Mouse (Mus musculus) liver, postnatal 0 days (tissue): ENCODE data around the gene Armh4. TPM values are rescaled to one million over a fixed set of nuclear protein-coding genes. Genes with fewer than 3 reads are reported as not detected.

Experiments used
- ATAC-seq: fragments of 200-750 bp; cut with Nextera tagmentation; 2 replicates; pipeline ENCODE4 v1.8.0; 2017; ENCODE audit warnings: mild to moderate bottlenecking, moderate library complexity
- DNase-seq: peaks from one replicate; pipeline ENCODE4 v3.0.0-alpha.2; 2016
- H3K27ac ChIP-seq: fragments of 300-500 bp; sonication (generic); 2 replicates; pipeline ENCODE4 v1.5.1; 2014; ENCODE audit warnings: antibody characterized with exemption, moderate library complexity, mild to moderate bottlenecking, low read depth
- H3K27me3 ChIP-seq: fragments of 300-500 bp; sonication (generic); 2 replicates; pipeline ENCODE4 v1.6.1; 2014; ENCODE audit warnings: low read length, control low read depth, mixed read lengths; ENCODE audit not compliant: insufficient read depth
- H3K36me3 ChIP-seq: fragments of 300-500 bp; sonication (generic); replicated peaks from 2 replicates; pipeline ENCODE4 v1.6.1; 2014; ENCODE audit warnings: mild to moderate bottlenecking, control low read depth, low read length, moderate library complexity, mixed read lengths; ENCODE audit not compliant: insufficient read depth
- H3K4me1 ChIP-seq: fragments of 300-500 bp; sonication (generic); 2 replicates; pipeline ENCODE4 v1.6.1; 2014; ENCODE audit warnings: antibody characterized with exemption, mild to moderate bottlenecking, control low read depth; ENCODE audit not compliant: insufficient read depth
- H3K4me2 ChIP-seq: fragments of 300-500 bp; sonication (generic); 2 replicates; pipeline ENCODE4 v1.6.1; 2014; ENCODE audit warnings: low read depth, mild to moderate bottlenecking, low read length, moderate library complexity, mixed read lengths
- H3K4me3 ChIP-seq: fragments of 300-500 bp; sonication (generic); 2 replicates; pipeline ENCODE4 v1.5.1; 2014; ENCODE audit warnings: low read depth, low read length
- H3K9ac ChIP-seq: fragments of 300-500 bp; sonication (generic); replicated peaks from 2 replicates; pipeline ENCODE4 v1.6.1; 2014; ENCODE audit warnings: mild to moderate bottlenecking, moderate library complexity
- H3K9me3 ChIP-seq: fragments of 300-500 bp; sonication (generic); 2 replicates; pipeline ENCODE4 v1.6.1; 2016; ENCODE audit warnings: mild to moderate bottlenecking, control low read depth, low read length, mixed read lengths
- CTCF ChIP-seq: sonication (generic); IDR thresholded peaks from 2 replicates; pipeline ENCODE4 v1.5.1; 2016; ENCODE audit warnings: antibody characterized with exemption, low read depth
- EP300 ChIP-seq: IDR thresholded peaks from 2 replicates; pipeline ENCODE4 v1.6.1; 2016; ENCODE audit warnings: antibody characterized with exemption, low read depth, mild to moderate bottlenecking
- WGBS: fragments of 180-500 bp; shearing (Covaris S2); extraction: QIAGEN DNeasy Blood & Tissue Kit; methylation state at CpG from one replicate; pipeline ENCODE4 v1.1.7; 2014; ENCODE audit not compliant: insufficient replicate concordance; 5-methylcytosine and 5-hydroxymethylcytosine counted together
- polyA plus RNA-seq: library from polyadenylated mRNA; unstranded; fragments of >200 nt; fragmentation: Nextera tagmentation; extraction: Ambion mirVana; gene quantifications from 2 replicates; pipeline ENCODE4 v1.2.1, GENCODE M21; 2015

Armh4 gene
- polyA plus RNA-seq, 1 experiment from 2014 or later: 0.18 TPM

DNA sequence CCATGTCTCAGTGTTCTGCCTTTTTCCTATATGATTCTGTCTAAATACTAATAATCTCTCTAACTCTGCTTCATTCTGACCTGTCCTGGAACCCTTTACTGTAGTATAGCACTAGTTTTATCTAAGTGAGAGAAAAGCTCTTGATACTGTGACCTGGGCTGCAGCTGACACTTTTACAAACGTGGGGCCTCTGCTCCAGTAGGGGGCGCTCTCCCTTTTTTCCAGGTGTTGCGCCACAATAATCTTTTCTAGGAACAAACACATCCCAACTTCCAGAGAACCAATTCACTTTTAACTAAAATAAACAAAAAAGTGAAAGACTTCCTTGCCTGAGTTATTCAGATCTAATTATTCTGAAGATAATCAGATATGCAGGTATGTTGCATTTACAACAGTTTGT lies 72.2 kb downstream of the Armh4 start:
- no peaks in the 10 kb centered on the region for H3K36me3 ChIP-seq
- ATAC-seq: no peak
- H3K4me3 ChIP-seq: no peak overlapping the region
- H3K4me2 ChIP-seq: no peak overlapping the region
- WGBS: 32% methylated on average over 3 of the region's 3 CpGs
- TF ChIP-seq EP300 (no peak), CTCF (peak; percentile 23; the same call in 1 of the 2 replicates)
- H3K4me1 ChIP-seq: no peaks in the 10 kb centered on the region
- no peak overlapping the region for H3K27ac ChIP-seq
- DNase-seq: no peak
- no peak overlapping the region for H3K9ac ChIP-seq
- H3K9me3 ChIP-seq: no peaks in the 10 kb centered on the region
- H3K27me3 ChIP-seq: no peaks in the 10 kb centered on the region

DNA sequence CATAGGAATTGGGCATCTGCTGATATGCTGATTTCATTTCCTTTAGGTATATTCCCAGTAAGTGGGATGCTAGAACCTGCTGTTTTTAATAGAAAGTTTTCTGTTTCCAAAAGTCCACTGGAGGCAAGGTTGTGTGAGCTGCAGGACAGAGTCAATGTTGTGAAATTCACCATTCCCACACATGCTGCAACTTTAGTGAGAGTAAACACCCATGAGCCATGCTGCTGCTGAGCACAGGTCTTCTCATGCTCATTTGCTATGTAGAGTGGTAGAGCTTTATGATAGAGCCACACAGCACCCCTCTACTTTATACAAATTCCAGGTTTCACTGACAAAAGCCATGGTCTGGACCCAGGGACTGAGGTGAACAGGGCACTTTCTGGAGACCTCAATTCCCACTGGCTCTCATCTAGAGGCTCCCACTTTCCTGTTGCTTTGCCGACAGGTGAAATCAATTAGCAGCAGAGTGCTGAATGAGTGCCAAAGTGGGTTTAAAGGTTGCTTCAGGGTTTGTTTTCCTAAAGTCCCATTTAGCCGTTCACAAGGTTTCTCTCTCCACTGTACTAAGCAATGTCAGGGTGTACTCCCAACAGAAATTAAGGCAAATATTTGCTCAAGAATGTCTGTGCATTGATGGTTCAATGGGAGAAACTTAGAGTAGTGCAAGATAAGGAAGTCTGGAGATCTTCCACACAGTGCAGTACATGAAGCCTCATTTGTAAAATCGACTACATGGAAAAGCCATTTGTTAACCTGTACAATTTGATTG lies 79.6 kb downstream of the Armh4 start:
- Histone ChIP-seq H3K4me1 (no peaks in the 10 kb centered on the region), H3K9ac (no peak overlapping the region), H3K27me3 (no peaks in the 10 kb centered on the region), H3K36me3 (no peaks in the 10 kb centered on the region), H3K9me3 (no peaks in the 10 kb centered on the region), H3K4me3 (no peak overlapping the region), H3K27ac (peak overlapping the region; percentile 83), H3K4me2 (peak overlapping the region; percentile 33)
- ATAC-seq (peak; percentile 98), DNase-seq (peak; percentile 49)
- TF ChIP-seq EP300 (no peak), CTCF (no peak)
- WGBS: 54% methylated on average over 3 of the region's 3 CpGs

DNA sequence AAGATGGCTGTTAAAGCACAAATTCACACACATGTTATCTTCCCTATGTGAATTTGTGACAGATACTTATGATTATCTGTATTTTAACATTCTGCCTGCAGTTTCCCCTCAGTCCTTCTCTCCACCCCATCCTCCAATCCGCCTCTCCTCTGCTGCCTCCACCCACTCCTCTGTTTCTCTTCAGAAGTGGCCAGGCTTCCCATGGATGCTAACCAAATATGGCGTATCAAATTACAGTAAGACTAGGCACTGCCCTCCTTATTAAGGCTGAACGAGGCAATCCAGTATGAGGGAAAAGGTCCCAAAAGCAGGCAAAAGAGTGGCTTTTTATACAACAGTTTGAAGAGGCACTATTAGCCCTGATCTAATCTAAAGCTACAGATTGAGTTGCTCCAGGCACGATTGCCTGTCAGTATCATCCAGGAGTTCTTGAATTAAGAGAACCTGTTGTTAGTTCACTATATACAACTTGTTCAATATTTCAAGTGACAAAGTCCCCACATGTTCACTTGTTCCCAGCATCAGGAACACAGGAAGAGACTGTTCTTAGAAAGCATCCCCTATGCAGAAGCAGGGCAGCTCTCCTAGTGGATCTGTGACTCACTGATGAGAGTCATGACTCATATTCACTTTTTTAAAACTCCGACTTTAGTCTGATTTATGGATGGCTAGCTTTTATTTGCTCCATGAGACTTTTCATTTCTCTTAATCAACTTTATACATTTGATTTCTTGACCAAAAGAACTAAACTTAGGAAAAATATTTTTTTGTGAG lies 103.5 kb downstream of the Armh4 start:
- TF ChIP-seq CTCF (no peak), EP300 (no peak)
- Histone ChIP-seq H3K36me3 (no peaks in the 10 kb centered on the region), H3K4me1 (0 out of 2 replicates have a peak, but pooled peaks cover 2% of the 10 kb centered on the region), H3K27ac (no peak overlapping the region), H3K4me3 (no peak overlapping the region), H3K4me2 (no peak overlapping the region), H3K9me3 (no peaks in the 10 kb centered on the region), H3K9ac (no peak overlapping the region), H3K27me3 (no peaks in the 10 kb centered on the region)
- ATAC-seq (no peak), DNase-seq (no peak)
- WGBS: 58% methylated on average over 5 of the region's 5 CpGs

DNA sequence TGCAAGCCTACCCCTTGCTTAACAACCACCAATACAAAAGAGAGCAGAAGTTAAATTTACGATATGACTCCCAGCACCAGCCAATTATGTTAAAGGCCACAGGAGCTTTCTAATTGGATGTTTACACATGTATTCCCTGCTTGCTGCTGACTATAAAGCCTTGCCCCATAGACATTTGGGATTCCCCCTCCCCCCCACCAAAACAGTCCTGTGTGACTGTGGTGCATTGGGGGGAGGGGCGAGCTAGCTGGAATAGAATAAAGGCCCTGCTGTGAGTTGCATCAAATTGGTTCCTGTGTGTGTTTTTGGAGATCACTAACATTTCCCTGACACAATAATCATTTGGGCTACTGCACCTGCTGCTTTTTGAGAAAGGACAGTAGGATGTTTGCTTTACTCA lies 106.6 kb downstream of the Armh4 start:
- DNase-seq (peak; percentile 15), ATAC-seq (peak; percentile 44; the same call in 1 of the 2 replicates)
- Histone ChIP-seq H3K4me1 (no peaks in the 10 kb centered on the region), H3K4me3 (no peak overlapping the region), H3K9ac (no peak overlapping the region), H3K9me3 (no peaks in the 10 kb centered on the region), H3K36me3 (no peaks in the 10 kb centered on the region), H3K27ac (no peak overlapping the region), H3K4me2 (no peak overlapping the region), H3K27me3 (no peaks in the 10 kb centered on the region)
- WGBS: 65% methylated on average over 2 of the region's 2 CpGs
- no peak for TF ChIP-seq EP300
- TF ChIP-seq CTCF: no peak

GRCm38 (mm10) chr14:49660444-49660843 lies 122.7 kb downstream of the Armh4 start:
- H3K4me1 ChIP-seq: no peaks in the 10 kb centered on the region
- H3K4me2 ChIP-seq: no peak overlapping the region
- no peaks in the 10 kb centered on the region for H3K36me3 ChIP-seq
- DNase-seq (no peak), ATAC-seq (no peak)
- no peak overlapping the region for H3K4me3 ChIP-seq
- H3K27ac ChIP-seq: no peak overlapping the region
- WGBS: 57% methylated on average over 4 of the region's 4 CpGs
- H3K27me3 ChIP-seq: no peaks in the 10 kb centered on the region
- H3K9me3 ChIP-seq: no peaks in the 10 kb centered on the region
- H3K9ac ChIP-seq: no peak overlapping the region
- no peak for TF ChIP-seq CTCF
- TF ChIP-seq EP300: no peak

GRCm38 (mm10) chr14:49649191-49649590 lies 134.0 kb downstream of the Armh4 start:
- H3K4me3 ChIP-seq: no peak overlapping the region
- no peaks in the 10 kb centered on the region for H3K27me3 ChIP-seq
- no peak overlapping the region for H3K27ac ChIP-seq
- H3K4me1 ChIP-seq: no peaks in the 10 kb centered on the region
- ATAC-seq (no peak), DNase-seq (no peak)
- no peak for TF ChIP-seq CTCF
- TF ChIP-seq EP300: no peak
- H3K9ac ChIP-seq: no peak overlapping the region
- H3K9me3 ChIP-seq: no peaks in the 10 kb centered on the region
- no peak overlapping the region for H3K4me2 ChIP-seq
- no peaks in the 10 kb centered on the region for H3K36me3 ChIP-seq
- 56% methylated on average over 1 of the region's 1 CpGs for WGBS
